Mouse (Mus musculus): ENCODE data around the gene Nhsl1. TPM values are rescaled to one million over a fixed set of nuclear protein-coding genes. Genes with fewer than 3 reads are reported as not detected.

Nhsl1 gene
- polyA plus RNA-seq, 1 experiment: 0.74 TPM

GRCm38 (mm10) chr10:18468396-18468795 lies 149.6 kb downstream of the Nhsl1 start:
- H3K27ac ChIP-seq (ENCODE audit: insufficient read depth, low read length): no peak overlapping the region
- no peaks in the 10 kb centered on the region for H3K27me3 ChIP-seq (ENCODE audit: control insufficient read depth, insufficient read depth, low read length)
- TF ChIP-seq POLR2A (IDR thresholded peaks at IDR 0.05; ENCODE audit: low read depth, low read length): no peak
- TF ChIP-seq CTCF (IDR thresholded peaks at IDR 0.05; ENCODE audit: extremely low read depth, insufficient read depth, insufficient read length, insufficient replicate concordance): no peak
- H3K36me3 ChIP-seq (ENCODE audit: control insufficient read depth, insufficient read depth, low read length): no peaks in the 10 kb centered on the region
- no peak for DNase-seq (ENCODE audit: low read depth in 1 of 2, low spot score in 2 of 2)
- H3K4me1 ChIP-seq (ENCODE audit: control insufficient read depth, insufficient read depth, insufficient read length): no peaks in the 10 kb centered on the region
- 81% methylated on average over 4 of the region's 4 CpGs for WGBS
- no peak overlapping the region for H3K4me3 ChIP-seq (ENCODE audit: extremely low read depth, insufficient read depth, insufficient read length)

GRCm38 (mm10) chr10:18469279-18470135 lies 150.7 kb downstream of the Nhsl1 start:
- no peak overlapping the region for H3K27ac ChIP-seq (ENCODE audit: insufficient read depth, low read length)
- DNase-seq (ENCODE audit: low read depth in 1 of 2, low spot score in 2 of 2): peak; percentile 6 to 18
- no peaks in the 10 kb centered on the region for H3K4me1 ChIP-seq (ENCODE audit: control insufficient read depth, insufficient read depth, insufficient read length)

GRCm38 (mm10) chr10:18470351-18471060 lies 151.7 kb downstream of the Nhsl1 start:
- no peak for DNase-seq (ENCODE audit: low read depth in 1 of 2, low spot score in 2 of 2)
- no peak overlapping the region for H3K4me3 ChIP-seq (ENCODE audit: extremely low read depth, insufficient read depth, insufficient read length)
- no peaks in the 10 kb centered on the region for H3K27me3 ChIP-seq (ENCODE audit: control insufficient read depth, insufficient read depth, low read length)
- no peaks in the 10 kb centered on the region for H3K4me1 ChIP-seq (ENCODE audit: control insufficient read depth, insufficient read depth, insufficient read length)
- TF ChIP-seq CTCF (IDR thresholded peaks at IDR 0.05; ENCODE audit: extremely low read depth, insufficient read depth, insufficient read length, insufficient replicate concordance) (no peak), POLR2A (IDR thresholded peaks at IDR 0.05; ENCODE audit: low read depth, low read length) (no peak)
- 72% methylated on average over 20 of the region's 20 CpGs for WGBS
- H3K36me3 ChIP-seq (ENCODE audit: control insufficient read depth, insufficient read depth, low read length): no peaks in the 10 kb centered on the region
- no peak overlapping the region for H3K27ac ChIP-seq (ENCODE audit: insufficient read depth, low read length)

More at GRCm38 (mm10) chr10:18469279-18470135, 150.7 kb downstream of the Nhsl1 start:
- Histone ChIP-seq H3K36me3 (ENCODE audit: control insufficient read depth, insufficient read depth, low read length) (no peaks in the 10 kb centered on the region), H3K4me3 (ENCODE audit: extremely low read depth, insufficient read depth, insufficient read length) (peak overlapping the region; percentile 28; the same call in 1 of the 2 replicates), H3K27me3 (ENCODE audit: control insufficient read depth, insufficient read depth, low read length) (no peaks in the 10 kb centered on the region)
- WGBS: 10% methylated on average over 17 of the region's 17 CpGs
- TF ChIP-seq POLR2A (IDR thresholded peaks at IDR 0.05; ENCODE audit: low read depth, low read length) (no peak), CTCF (IDR thresholded peaks at IDR 0.05; ENCODE audit: extremely low read depth, insufficient read depth, insufficient read length, insufficient replicate concordance) (no peak)

- DNase-seq (ENCODE audit: low read depth in 1 of 2, low spot score in 2 of 2): no peak
Measured at GRCm38 (mm10) chr10:18471648-18472047, 152.9 kb downstream of the Nhsl1 start.

GRCm38 (mm10) chr10:18475126-18475525 lies 156.3 kb downstream of the Nhsl1 start:
- Histone ChIP-seq H3K4me1 (ENCODE audit: control insufficient read depth, insufficient read depth, insufficient read length) (no peaks in the 10 kb centered on the region), H3K4me3 (ENCODE audit: extremely low read depth, insufficient read depth, insufficient read length) (no peak overlapping the region), H3K36me3 (ENCODE audit: control insufficient read depth, insufficient read depth, low read length) (no peaks in the 10 kb centered on the region), H3K27me3 (ENCODE audit: control insufficient read depth, insufficient read depth, low read length) (no peaks in the 10 kb centered on the region), H3K27ac (ENCODE audit: insufficient read depth, low read length) (no peak overlapping the region)
- no peak for DNase-seq (ENCODE audit: low read depth in 1 of 2, low spot score in 2 of 2)
- TF ChIP-seq CTCF (IDR thresholded peaks at IDR 0.05; ENCODE audit: extremely low read depth, insufficient read depth, insufficient read length, insufficient replicate concordance) (no peak), POLR2A (IDR thresholded peaks at IDR 0.05; ENCODE audit: low read depth, low read length) (no peak)
- WGBS: 92% methylated on average over 6 of the region's 6 CpGs

More at GRCm38 (mm10) chr10:18471648-18472047, 152.9 kb downstream of the Nhsl1 start:
- no peak for TF ChIP-seq CTCF (IDR thresholded peaks at IDR 0.05; ENCODE audit: extremely low read depth, insufficient read depth, insufficient read length, insufficient replicate concordance)
- no peak for TF ChIP-seq POLR2A (IDR thresholded peaks at IDR 0.05; ENCODE audit: low read depth, low read length)
- 89% methylated on average over 5 of the region's 5 CpGs for WGBS
- Histone ChIP-seq H3K27me3 (ENCODE audit: control insufficient read depth, insufficient read depth, low read length) (no peaks in the 10 kb centered on the region), H3K4me1 (ENCODE audit: control insufficient read depth, insufficient read depth, insufficient read length) (no peaks in the 10 kb centered on the region), H3K36me3 (ENCODE audit: control insufficient read depth, insufficient read depth, low read length) (no peaks in the 10 kb centered on the region), H3K4me3 (ENCODE audit: extremely low read depth, insufficient read depth, insufficient read length) (no peak overlapping the region), H3K27ac (ENCODE audit: insufficient read depth, low read length) (no peak overlapping the region)

- no peak overlapping the region for H3K4me3 ChIP-seq (ENCODE audit: extremely low read depth, insufficient read depth, insufficient read length)
- H3K4me1 ChIP-seq (ENCODE audit: control insufficient read depth, insufficient read depth, insufficient read length): no peaks in the 10 kb centered on the region
- H3K27me3 ChIP-seq (ENCODE audit: control insufficient read depth, insufficient read depth, low read length): no peaks in the 10 kb centered on the region
- no peaks in the 10 kb centered on the region for H3K36me3 ChIP-seq (ENCODE audit: control insufficient read depth, insufficient read depth, low read length)
- TF ChIP-seq CTCF (IDR thresholded peaks at IDR 0.05; ENCODE audit: extremely low read depth, insufficient read depth, insufficient read length, insufficient replicate concordance): no peak
- TF ChIP-seq POLR2A (IDR thresholded peaks at IDR 0.05; ENCODE audit: low read depth, low read length): no peak
- no peak for DNase-seq (ENCODE audit: low read depth in 1 of 2, low spot score in 2 of 2)
- WGBS: 87% methylated on average over 4 of the region's 4 CpGs
- H3K27ac ChIP-seq (ENCODE audit: insufficient read depth, low read length): no peak overlapping the region
Measured at GRCm38 (mm10) chr10:18478294-18478693, 159.5 kb downstream of the Nhsl1 start.
